Mouse (Mus musculus): ENCODE measurements around the gene Rnf111.
"Not testable (repeated sequence)": the region's sequence is repeated elsewhere in the genome, so short reads cannot be mapped to it uniquely, and the experiment has no call there.

The Rnf111 gene

GRCm38 (mm10) chr9:70503626-70504041 is at the start of gene Rnf111:
Gene Rnf111, minus strand, starts transcription at chr9:70503725.
- DNase-seq (ENCODE audit: low spot score in 2 of 2): peak; percentile 95 to 96

DNA sequence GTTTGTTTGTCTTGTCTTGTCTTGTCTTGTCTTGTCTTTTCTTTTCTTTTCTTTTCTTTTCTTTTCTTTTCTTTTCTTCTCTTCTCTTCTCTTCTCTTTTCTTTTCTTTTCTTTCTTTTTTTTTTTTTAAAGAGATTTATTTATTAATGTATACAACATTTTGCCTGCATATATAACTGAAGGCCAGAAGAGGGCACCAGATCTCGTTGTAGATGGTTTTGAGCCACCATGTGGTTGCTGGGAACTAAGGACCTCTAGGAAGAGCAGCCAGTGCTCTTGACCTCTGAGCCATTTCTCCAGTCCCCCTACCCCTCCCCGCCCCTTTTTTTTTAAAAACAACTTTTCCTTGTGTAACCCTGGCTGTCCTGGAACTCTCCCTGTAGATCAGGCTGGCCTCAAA is 48.7 kb upstream of the Rnf111 start:
- DNase-seq (ENCODE audit: low spot score in 2 of 2): not testable (repeated sequence)

DNA sequence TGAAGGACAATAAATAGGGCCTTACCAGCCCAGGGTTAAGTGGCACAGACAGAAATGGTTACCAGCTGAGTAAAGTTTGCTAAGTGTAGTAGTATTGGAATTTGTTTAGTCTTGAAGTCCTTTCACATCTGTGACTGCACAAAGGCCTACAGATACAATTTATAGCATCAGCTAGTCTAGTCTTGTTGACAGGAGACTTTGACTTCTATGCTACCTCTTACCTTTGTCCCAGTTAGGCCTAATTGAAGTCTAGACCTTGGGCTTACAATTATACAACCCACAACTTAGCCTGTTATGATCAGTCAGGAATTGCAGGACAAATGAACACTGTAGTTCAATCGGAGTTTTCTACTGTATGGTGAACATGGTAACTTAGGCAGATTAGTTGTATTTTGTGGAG is 48.0 kb upstream of the Rnf111 start:
- no peak for DNase-seq (ENCODE audit: low spot score in 2 of 2)

DNA sequence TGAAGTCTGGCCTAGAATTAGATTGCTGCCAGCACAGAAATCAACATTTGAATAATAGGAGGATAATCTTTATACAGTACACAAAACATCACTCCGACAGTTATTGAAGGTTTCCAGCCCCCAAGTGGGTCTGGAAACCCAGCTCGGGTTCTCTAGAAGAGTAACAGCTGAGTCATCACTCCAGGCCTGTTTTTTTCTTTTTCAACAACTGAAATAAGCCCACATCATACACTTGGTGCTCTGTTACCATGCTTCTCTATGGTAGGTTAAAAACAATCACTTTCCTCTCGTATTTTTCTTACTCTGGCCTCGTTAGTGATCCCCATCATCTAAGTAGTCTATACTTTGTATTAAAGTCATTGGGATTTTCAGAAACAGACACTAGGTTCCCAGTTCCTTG is 44.8 kb upstream of the Rnf111 start:
- DNase-seq (ENCODE audit: low spot score in 2 of 2): no peak

GRCm38 (mm10) chr9:70546576-70546975 is 43.1 kb upstream of the Rnf111 start:
- not testable (repeated sequence) for DNase-seq (ENCODE audit: low spot score in 2 of 2)

GRCm38 (mm10) chr9:70544831-70545230 is 41.3 kb upstream of the Rnf111 start:
- DNase-seq (ENCODE audit: low spot score in 2 of 2): no peak

DNA sequence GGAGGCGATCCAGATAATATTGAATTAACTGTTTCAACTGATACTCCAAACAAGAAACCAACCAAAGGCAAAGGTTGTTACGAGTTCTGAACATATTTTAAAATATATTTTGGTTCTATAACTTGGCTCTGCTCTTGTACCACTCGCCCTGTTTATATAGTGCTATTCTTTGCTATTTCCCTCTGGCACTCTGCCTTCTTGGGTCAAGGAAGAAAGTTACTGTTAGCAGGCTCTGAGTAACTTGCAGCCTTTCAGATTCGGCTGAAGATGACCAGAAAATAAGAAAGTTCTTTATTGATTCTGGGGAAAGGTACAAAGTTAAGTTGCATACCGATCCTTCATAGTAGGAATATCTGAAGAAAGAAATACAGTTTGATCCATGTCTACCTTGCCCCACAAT is 40.5 kb upstream of the Rnf111 start:
- no peak for DNase-seq (ENCODE audit: low spot score in 2 of 2)

DNA sequence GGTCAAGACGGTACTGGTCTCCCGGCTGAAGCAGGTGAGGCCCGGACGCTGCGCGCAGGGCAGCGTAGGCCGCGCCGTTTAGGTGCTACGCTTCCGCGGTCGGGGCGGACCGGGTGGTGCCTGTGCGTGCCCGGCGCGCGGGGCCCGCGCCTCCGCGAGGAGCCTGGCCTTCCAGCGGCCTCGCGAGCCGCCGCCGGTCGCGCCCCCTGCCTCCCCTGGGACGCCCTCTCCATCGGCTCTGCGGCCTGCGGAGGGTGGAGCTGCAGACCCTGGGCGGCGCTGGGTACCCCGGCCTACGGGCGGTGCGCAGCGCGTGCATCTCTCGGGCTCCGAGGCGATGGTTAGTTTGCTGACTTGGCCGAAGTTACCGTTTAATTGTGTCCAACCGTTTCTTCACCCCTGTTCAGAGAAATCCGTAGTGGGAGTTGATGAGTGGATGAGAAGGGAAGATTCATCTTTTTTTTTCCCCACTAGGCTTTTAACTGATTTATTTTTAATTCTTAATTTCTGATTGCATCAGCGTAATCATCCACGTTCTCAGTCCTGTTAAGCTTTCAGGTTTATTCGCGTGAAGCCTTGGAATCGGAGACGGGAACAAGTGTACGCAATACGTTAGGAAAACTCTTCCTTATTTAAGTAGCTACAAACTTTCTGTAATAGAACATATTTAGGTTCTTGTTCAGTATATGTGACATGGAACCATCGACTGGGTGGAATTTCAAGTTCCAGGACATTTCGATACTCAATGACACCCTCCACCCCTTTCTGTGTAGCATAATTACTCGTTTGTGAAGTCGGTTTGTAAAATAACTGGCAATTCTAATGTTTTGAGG is 39.7 kb upstream of the Rnf111 start:
- DNase-seq (ENCODE audit: low spot score in 2 of 2): no peak

GRCm38 (mm10) chr9:70542305-70543041 is 38.9 kb upstream of the Rnf111 start, which contains the start of gene Sltm:
Gene Sltm, plus strand, starts transcription at chr9:70542754.
- peak; percentile 98 for DNase-seq (ENCODE audit: low spot score in 2 of 2)

DNA sequence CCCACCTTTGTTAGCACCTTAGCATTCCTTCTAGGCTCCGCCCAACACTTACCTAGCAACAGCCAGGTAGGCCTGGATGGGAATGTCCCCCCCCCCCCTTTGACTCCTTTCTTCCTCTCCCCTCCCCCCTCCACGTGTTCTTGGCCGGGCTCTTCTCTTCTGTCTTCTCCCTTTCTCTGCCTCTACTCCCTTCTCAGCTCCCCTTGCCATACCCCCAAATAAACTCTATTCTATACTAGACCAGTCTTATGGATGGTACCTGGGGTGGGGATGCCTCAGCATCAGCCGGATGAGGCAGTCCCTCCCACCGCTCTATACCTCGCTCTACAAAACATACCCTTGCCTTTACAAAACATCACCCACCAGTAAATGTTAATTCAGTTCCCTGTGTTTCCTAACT is 38.1 kb upstream of the Rnf111 start:
- no peak for DNase-seq (ENCODE audit: low spot score in 2 of 2)

- DNase-seq (ENCODE audit: low spot score in 2 of 2): no peak
Measured at GRCm38 (mm10) chr9:70533328-70533727, 29.8 kb upstream of the Rnf111 start.

GRCm38 (mm10) chr9:70524366-70524765 is 20.8 kb upstream of the Rnf111 start:
- no peak for DNase-seq (ENCODE audit: low spot score in 2 of 2)

GRCm38 (mm10) chr9:70523813-70524212 is 20.3 kb upstream of the Rnf111 start:
- DNase-seq (ENCODE audit: low spot score in 2 of 2): no peak

- no peak for DNase-seq (ENCODE audit: low spot score in 2 of 2)
Measured at GRCm38 (mm10) chr9:70520651-70521050, 17.1 kb upstream of the Rnf111 start.

- no peak for DNase-seq (ENCODE audit: low spot score in 2 of 2)
Measured at GRCm38 (mm10) chr9:70511681-70512080, 8.2 kb upstream of the Rnf111 start.

GRCm38 (mm10) chr9:70510998-70511583 is 7.6 kb upstream of the Rnf111 start:
- no peak for DNase-seq (ENCODE audit: low spot score in 2 of 2)

DNA sequence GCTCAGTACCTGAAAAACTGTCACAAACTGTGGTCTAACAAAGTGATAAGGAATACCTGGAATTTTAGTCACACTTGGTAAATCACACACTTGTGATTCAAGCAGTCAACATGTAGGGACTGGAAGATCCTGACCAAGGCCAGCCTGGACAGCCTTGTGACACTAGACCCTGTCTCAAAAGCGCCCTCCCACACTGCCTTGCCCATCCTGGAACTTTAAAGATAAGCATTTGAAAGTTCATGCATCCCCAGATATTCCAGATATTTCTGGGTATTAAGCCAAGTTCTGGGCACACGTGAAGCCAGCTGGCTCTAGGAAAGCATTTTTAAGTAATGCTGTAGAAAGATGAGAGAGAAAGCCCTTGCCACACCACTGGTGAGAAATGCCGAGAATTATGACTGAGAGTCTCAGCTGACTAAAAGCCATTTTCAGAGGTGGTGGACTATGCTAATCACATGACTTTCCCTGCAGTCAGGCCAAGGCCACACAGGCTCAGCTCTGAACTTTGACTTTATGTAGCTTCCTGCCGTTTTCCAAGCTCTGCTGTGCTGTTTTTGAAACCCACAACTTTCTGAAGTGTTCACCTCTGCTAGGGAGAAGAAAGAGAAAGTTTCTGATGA is 6.5 kb upstream of the Rnf111 start:
- no peak for DNase-seq (ENCODE audit: low spot score in 2 of 2)

DNA sequence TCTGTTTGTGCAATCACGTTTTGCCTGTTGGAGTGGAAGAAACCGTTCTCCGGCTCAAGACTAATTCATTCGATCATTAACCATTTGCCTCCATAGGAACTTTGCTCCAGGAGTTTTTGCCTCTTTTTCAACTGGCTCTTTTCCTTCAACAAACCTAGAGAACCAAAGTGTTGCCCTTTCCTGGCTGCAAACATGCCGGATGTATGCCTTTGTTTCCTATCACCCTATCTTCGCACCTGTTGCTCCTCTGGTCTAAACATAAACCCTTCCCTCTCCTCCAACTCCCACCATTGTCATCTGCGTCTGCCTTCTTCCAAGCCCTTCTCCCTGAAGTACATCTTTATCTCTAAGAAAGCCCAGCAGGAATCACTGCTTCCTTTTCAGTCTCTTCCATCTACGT is 3.3 kb upstream of the Rnf111 start:
- DNase-seq (ENCODE audit: low spot score in 2 of 2): no peak

GRCm38 (mm10) chr9:70506186-70506585 is 2.7 kb upstream of the Rnf111 start:
- DNase-seq (ENCODE audit: low spot score in 2 of 2): no peak

DNA sequence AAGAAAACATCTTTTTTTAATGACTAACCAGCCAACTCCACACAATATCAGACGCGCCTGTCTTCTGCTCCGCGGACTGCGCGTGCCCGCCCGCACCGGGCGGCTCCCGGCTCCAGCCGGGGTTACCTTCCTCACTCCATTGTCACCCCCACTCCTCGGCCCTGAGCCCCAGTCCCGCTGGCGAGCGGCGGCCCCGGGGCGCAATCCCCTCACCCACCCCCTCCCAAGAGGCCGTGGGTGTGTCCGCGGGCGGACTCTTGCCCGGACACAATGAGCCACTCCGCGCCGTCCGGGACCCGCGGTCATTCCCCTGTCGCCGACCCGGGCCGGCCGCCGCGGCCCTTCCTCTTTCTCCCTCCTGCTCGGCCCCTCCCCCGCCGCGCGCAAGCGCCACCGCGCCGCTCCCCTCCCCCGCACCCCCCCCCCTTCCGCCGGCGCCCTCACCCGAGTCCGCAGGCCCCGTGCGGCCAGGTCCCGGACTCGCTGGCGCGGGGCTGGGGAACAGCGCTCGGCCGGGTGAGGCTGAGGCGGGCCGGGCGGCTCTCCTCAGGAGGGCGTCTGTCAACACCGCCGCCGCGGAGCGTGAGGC is 416 bp downstream of the Rnf111 start:
- DNase-seq (ENCODE audit: low spot score in 2 of 2): peak in 1 of 2 experiments; percentile 19

- no peak for DNase-seq (ENCODE audit: low spot score in 2 of 2)
Measured at GRCm38 (mm10) chr9:70502284-70503014, 1.1 kb downstream of the Rnf111 start.

Data from frontal cortex, postnatal 36 days (tissue).